Mouse (Mus musculus) heart, embryonic 12.5 days (tissue): Measurements from ENCODE around the gene Oprl1. TPM values are rescaled to one million over a fixed set of nuclear protein-coding genes. Genes with fewer than 3 reads are reported as not detected.

Source experiments
- ATAC-seq: fragments of 200-750 bp; cut with Nextera tagmentation; 2 replicates; pipeline ENCODE4 v1.8.0; 2017; ENCODE audit warnings: moderate TSS enrichment, moderate library complexity; ENCODE audit not compliant: insufficient number of reproducible peaks, low FRiP score
- H3K27ac ChIP-seq: fragments of 300-500 bp; sonication (generic); 2 replicates; pipeline ENCODE4 v1.5.1; 2016; ENCODE audit warnings: mild to moderate bottlenecking, moderate library complexity; ENCODE audit not compliant: poor library complexity, severe bottlenecking
- H3K27me3 ChIP-seq: fragments of 300-500 bp; sonication (generic); replicated peaks from 2 replicates; pipeline ENCODE4 v1.6.1; 2016; ENCODE audit warnings: mild to moderate bottlenecking, moderate library complexity
- H3K36me3 ChIP-seq: fragments of 300-500 bp; sonication (generic); 2 replicates; pipeline ENCODE4 v1.6.1; 2016; ENCODE audit warnings: mild to moderate bottlenecking, moderate library complexity
- H3K4me1 ChIP-seq: fragments of 300-500 bp; sonication (generic); replicated peaks from 2 replicates; pipeline ENCODE4 v1.6.1; 2016; ENCODE audit warnings: mild to moderate bottlenecking
- H3K4me2 ChIP-seq: fragments of 300-500 bp; sonication (generic); 2 replicates; pipeline ENCODE4 v1.6.1; 2016; ENCODE audit warnings: mild to moderate bottlenecking, moderate library complexity
- H3K4me3 ChIP-seq: fragments of 300-500 bp; sonication (generic); 2 replicates; pipeline ENCODE4 v1.5.1; 2016; ENCODE audit warnings: mild to moderate bottlenecking
- H3K9ac ChIP-seq: fragments of 300-500 bp; sonication (generic); 2 replicates; pipeline ENCODE4 v1.6.1; 2016; ENCODE audit warnings: mild to moderate bottlenecking, moderate library complexity
- H3K9me3 ChIP-seq: fragments of 300-500 bp; sonication (generic); replicated peaks from 2 replicates; pipeline ENCODE4 v1.6.1; 2016; ENCODE audit warnings: mild to moderate bottlenecking, moderate library complexity
- WGBS: fragments of 180-500 bp; shearing (Covaris S2); methylation state at CpG from one replicate; pipeline ENCODE4 v1.1.7; 2016; 5-methylcytosine and 5-hydroxymethylcytosine counted together
- polyA plus RNA-seq: library from polyadenylated mRNA; unstranded; fragments of >200 nt; fragmentation: Nextera tagmentation; extraction: Ambion mirVana; gene quantifications from 2 replicates; pipeline ENCODE4 v1.2.1, GENCODE M21; 2016

The Oprl1 gene
- polyA plus RNA-seq, 1 experiment from 2014 or later = 9.8 TPM

DNA sequence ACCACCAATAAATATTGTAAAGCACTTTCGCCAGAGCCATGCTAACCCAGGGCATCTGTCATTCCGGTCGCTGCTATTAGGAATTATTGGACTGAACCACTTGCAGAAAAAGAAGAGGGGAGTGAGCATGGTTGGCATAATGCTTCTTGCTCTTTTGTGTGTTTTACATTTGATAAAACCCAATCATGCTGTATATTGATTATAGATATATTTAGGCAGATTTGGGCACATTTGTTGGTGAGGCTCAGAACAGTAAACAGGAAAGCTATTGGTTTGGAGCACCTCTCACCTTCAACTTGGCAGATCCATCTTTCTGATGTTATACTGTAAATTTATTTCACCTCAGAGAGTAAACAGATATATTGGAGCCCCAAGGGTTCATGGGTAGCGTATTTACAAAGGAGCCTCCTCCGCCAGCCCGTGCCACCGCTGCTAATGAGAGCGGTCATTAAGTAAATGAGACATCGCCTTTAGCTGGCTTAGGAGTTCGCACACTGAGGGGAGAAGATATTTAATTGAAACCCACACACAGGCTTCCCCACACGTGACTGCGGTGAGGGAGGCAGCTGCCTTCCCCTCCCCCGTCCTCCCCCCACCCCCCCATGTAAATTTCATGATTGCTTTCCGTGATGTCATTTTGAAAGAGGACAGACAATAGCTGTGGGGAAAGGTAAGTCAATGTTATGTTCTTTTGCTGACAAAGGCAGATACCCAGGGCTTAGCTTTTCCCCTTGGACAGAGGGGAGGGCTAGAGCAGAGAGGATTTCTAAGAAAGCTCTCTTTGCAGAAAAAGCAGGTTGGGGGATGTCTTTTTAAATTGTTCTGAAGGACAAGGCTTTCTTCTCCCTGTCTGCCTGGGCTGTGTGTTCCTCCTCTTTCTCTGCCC is 52.1 kb downstream of the Oprl1 start:
- Histone ChIP-seq H3K27me3 (peaks cover 24% of the 10 kb centered on the region), H3K27ac (no peak overlapping the region), H3K9ac (no peak overlapping the region), H3K4me3 (no peak overlapping the region), H3K36me3 (no peaks in the 10 kb centered on the region), H3K9me3 (no peaks in the 10 kb centered on the region), H3K4me2 (no peak overlapping the region), H3K4me1 (no peaks in the 10 kb centered on the region)
- 60% methylated on average over 14 of the region's 14 CpGs for WGBS
- ATAC-seq = no peak

DNA sequence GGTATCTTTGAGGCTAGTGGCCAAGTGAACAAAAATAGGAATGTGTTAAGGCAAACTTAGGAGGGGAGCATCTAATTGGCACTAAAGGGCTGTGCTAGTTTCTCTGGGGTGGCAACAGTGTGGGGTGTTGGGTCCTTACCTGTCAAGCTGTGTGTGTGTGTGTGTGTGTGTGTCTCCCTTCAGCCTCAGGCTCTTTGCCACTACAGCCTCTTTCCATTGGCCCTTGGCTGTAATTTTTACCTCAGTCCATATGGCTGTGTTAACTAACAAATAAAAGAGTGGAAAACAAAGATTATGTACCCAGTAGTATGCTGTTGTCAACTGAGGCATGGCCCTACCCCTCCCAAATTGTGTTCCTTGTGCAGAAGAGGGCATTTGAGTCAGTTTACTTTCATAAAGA is 53.6 kb downstream of the Oprl1 start:
- Histone ChIP-seq H3K9ac (no peak overlapping the region), H3K36me3 (no peaks in the 10 kb centered on the region), H3K9me3 (no peaks in the 10 kb centered on the region), H3K4me3 (no peak overlapping the region), H3K27me3 (peaks cover 15% of the 10 kb centered on the region), H3K4me2 (no peak overlapping the region), H3K4me1 (no peaks in the 10 kb centered on the region), H3K27ac (no peak overlapping the region)
- no peak for ATAC-seq

DNA sequence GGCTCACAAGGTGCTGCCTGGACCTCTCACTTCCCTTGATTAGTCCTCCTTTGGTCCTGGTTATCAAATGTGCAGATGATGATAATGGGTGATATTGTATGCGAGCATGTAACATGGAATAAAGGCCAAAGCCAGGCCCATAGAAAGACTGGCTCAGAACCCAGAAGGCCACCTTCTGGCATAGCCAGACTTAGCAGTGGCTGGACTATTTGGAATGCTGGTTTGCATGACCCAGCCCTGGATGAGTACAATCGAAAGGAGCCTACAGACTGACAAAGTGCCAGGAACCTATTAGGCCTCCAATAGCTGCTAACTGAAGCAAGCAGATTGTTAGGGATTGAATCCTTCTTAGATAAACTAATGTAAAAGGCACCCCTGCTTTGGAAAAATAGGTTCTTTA is 54.6 kb downstream of the Oprl1 start:
- H3K27me3 ChIP-seq = peaks cover 7% of the 10 kb centered on the region; the same call in 1 of the 2 replicates
- no peaks in the 10 kb centered on the region for H3K36me3 ChIP-seq
- no peak overlapping the region for H3K4me3 ChIP-seq
- no peak overlapping the region for H3K4me2 ChIP-seq
- no peaks in the 10 kb centered on the region for H3K4me1 ChIP-seq
- no peak overlapping the region for H3K9ac ChIP-seq
- no peak overlapping the region for H3K27ac ChIP-seq
- ATAC-seq = no peak
- no peaks in the 10 kb centered on the region for H3K9me3 ChIP-seq
- WGBS = 69% methylated on average over 2 of the region's 2 CpGs

Other genes with a start within 250 kb of the Oprl1 start
- gene Abhd16b, start 221.8 kb upstream of the Oprl1 start, polyA plus RNA-seq = 0.24 TPM in 1 of 2 replicates, not detected in the other
- 105 and 109 TPM in 2 replicates for gene Tpd52l2, start 217.9 kb upstream of the Oprl1 start, polyA plus RNA-seq
- gene Dnajc5, start 194.5 kb upstream of the Oprl1 start, polyA plus RNA-seq = 89.5 and 91.9 TPM in 2 replicates
- gene Uckl1, start 130.1 kb upstream of the Oprl1 start, polyA plus RNA-seq = 64.2 and 65.3 TPM in 2 replicates
- gene Prpf6, start 123.1 kb upstream of the Oprl1 start, polyA plus RNA-seq = 46.8 and 48.8 TPM in 2 replicates
- gene Zfp512b, start 122.2 kb upstream of the Oprl1 start, polyA plus RNA-seq = 44.8 and 46.1 TPM in 2 replicates
- gene Samd10, start 115.8 kb upstream of the Oprl1 start, polyA plus RNA-seq = 12.4 and 13.4 TPM in 2 replicates
- not detected in 2 replicates for gene Gm29797, start 58.0 kb upstream of the Oprl1 start, polyA plus RNA-seq
- 24.7 and 26.3 TPM in 2 replicates for gene Sox18, start 43.4 kb upstream of the Oprl1 start, polyA plus RNA-seq
- gene Tcea2, start 34.7 kb upstream of the Oprl1 start, polyA plus RNA-seq = 13.1 and 15.4 TPM in 2 replicates
- gene Rgs19, start 21.0 kb upstream of the Oprl1 start, polyA plus RNA-seq = 43.5 and 45.4 TPM in 2 replicates
- not detected in 2 replicates for gene Lkaaear1, start 16.6 kb upstream of the Oprl1 start, polyA plus RNA-seq
- 0.06 TPM in 1 of 2 replicates, not detected in the other for gene Myt1, start 48.3 kb downstream of the Oprl1 start, polyA plus RNA-seq
- 32.1 and 32.9 TPM in 2 replicates for gene Pcmtd2, start 122.8 kb downstream of the Oprl1 start, polyA plus RNA-seq
- 52.3 and 53.3 TPM in 2 replicates for gene Polr3k, start 149.3 kb downstream of the Oprl1 start, polyA plus RNA-seq